In genomic region chr14:73142896-73143709, GRCm38 (mm10) we compare ENCODE assay signal across 8 mouse cellular contexts. TPM values are rescaled to one million over a fixed set of nuclear protein-coding genes. Genes with fewer than 3 reads are reported as not detected.
DNase-seq lines count a peak whose midpoint lies in the region; ATAC-seq lines count a peak whose summit lies in the region.

No protein-coding gene starts in this region.

- DNase-seq in cerebellum, postnatal 4 days (ENCODE audit: low spot score in 2 of 2): peak; percentile 52 to 79
- DNase-seq in gastrocnemius, postnatal 10 days: peak; percentile 84
- DNase-seq in induced T-regulatory cell, adult 2 months (ENCODE audit: low read depth): peak; percentile 89
- peak; percentile 52 to 78 for DNase-seq in left cerebral cortex, postnatal 14 days (ENCODE audit: low spot score in 2 of 2)
- peak; percentile 66 for DNase-seq in right cerebral cortex, postnatal 14 days
- peak; percentile 76 for DNase-seq in urinary bladder, postnatal 25 days (ENCODE audit: low spot score)

- intact Hi-C loops in left cerebral cortex, postnatal 14 days (cut with DNase I): loop anchor here (5.0 kb wide), 1 partner anchor 94 kb away; the partner anchor contains the start of gene Lpar6

- peak; percentile 73 for ATAC-seq in activated CD4-positive, CD25-positive, alpha-beta regulatory T cell, adult 4 months
- peak; percentile 81 for ATAC-seq in megakaryocyte-erythroid progenitor cell, adult 5-6 weeks (replicated peaks; ENCODE audit: low FRiP score, low TSS enrichment, poor library complexity, severe bottlenecking)

RNA-seq across cellular contexts. Expression of gene Rcbtb2, which starts 20.3 kb away (rescaled TPM):
- 10 to 100 TPM; 55.7 to 64.9 TPM for polyA plus RNA-seq in activated CD4-positive, CD25-positive, alpha-beta regulatory T cell, adult 4 months (2017; shearing (Covaris generic))
- 10 to 100 TPM; 26.1 to 28.9 TPM for total RNA-seq in gastrocnemius, postnatal 10 days (2021)
- 10 to 100 TPM; 20.5 to 22.8 TPM for total RNA-seq in left cerebral cortex, postnatal 14 days (2021)
- total RNA-seq in megakaryocyte-erythroid progenitor cell, adult 5-6 weeks (2014; fragmentation: Nextera tagmentation): 16.7 and 26.2 TPM in 2 replicates
- 20.5 and 33.5 TPM in 2 replicates for total RNA-seq in megakaryocyte-erythroid progenitor cell, adult 5-6 weeks (2017)

Comparison
In these comparisons a context has a peak if more than half of its experiments do, and no peak if none do; other contexts are left out.
1. Peak in every context shown above with its lines: DNase-seq and ATAC-seq.